Mouse (Mus musculus): ENCODE data around the gene Tmod4. TPM values are rescaled to one million over a fixed set of nuclear protein-coding genes. Genes with fewer than 3 reads are reported as not detected.
"Not testable (repeated sequence)": the region's sequence is repeated elsewhere in the genome, so short reads cannot be mapped to it uniquely, and the experiment has no call there.

Tmod4 gene
- polyA plus RNA-seq, 1 experiment, result not detected

- peak overlapping the region; percentile 69 for H3K9ac ChIP-seq (ENCODE audit: low read depth, poor library complexity, severe bottlenecking)
- no peaks in the 10 kb centered on the region for H3K9me3 ChIP-seq (replicated peaks; ENCODE audit: control insufficient read depth, insufficient read depth, low read length, poor library complexity, severe bottlenecking)
- H3K27me3 ChIP-seq (ENCODE audit: control insufficient read depth, insufficient read depth, low read length, poor library complexity, severe bottlenecking), result no peaks in the 10 kb centered on the region
- peaks cover 3% of the 10 kb centered on the region; the same call in 1 of the 2 replicates for H3K36me3 ChIP-seq (ENCODE audit: control insufficient read depth, insufficient read depth, low read length, poor library complexity, severe bottlenecking)
- H3K4me3 ChIP-seq (ENCODE audit: low read depth, low read length), result peak overlapping the region; percentile 93
- peaks cover 2% of the 10 kb centered on the region for H3K4me1 ChIP-seq (ENCODE audit: control insufficient read depth, insufficient read depth, low read length)
- peak overlapping the region; percentile 44; the same call in 1 of the 2 replicates for H3K27ac ChIP-seq (ENCODE audit: insufficient read depth, low read length)
- TF ChIP-seq EP300 (IDR thresholded peaks at IDR 0.05; ENCODE audit: insufficient read depth, low read depth, low read length) (no peak), CTCF (IDR thresholded peaks at IDR 0.05; ENCODE audit: low read depth, low read length) (no peak), POLR2A (IDR thresholded peaks at IDR 0.05; ENCODE audit: insufficient read depth, low read length) (no peak)
Observed at GRCm38 (mm10) chr3:95133176-95133575, 8.9 kb downstream of the Tmod4 start.

- H3K36me3 ChIP-seq (ENCODE audit: control insufficient read depth, insufficient read depth, low read length, poor library complexity, severe bottlenecking), result peaks cover 3% of the 10 kb centered on the region; the same call in 1 of the 2 replicates
- peak within 1 kb of the TSS; percentile 44 for H3K27ac ChIP-seq (ENCODE audit: insufficient read depth, low read length)
- peak within 1 kb of the TSS; percentile 69 for H3K9ac ChIP-seq (ENCODE audit: low read depth, poor library complexity, severe bottlenecking)
- no peaks in the 10 kb centered on the region for H3K9me3 ChIP-seq (replicated peaks; ENCODE audit: control insufficient read depth, insufficient read depth, low read length, poor library complexity, severe bottlenecking)
- H3K4me1 ChIP-seq (ENCODE audit: control insufficient read depth, insufficient read depth, low read length), result peaks cover 2% of the 10 kb centered on the region
- peak within 1 kb of the TSS; percentile 93 for H3K4me3 ChIP-seq (ENCODE audit: low read depth, low read length)
- TF ChIP-seq CTCF (IDR thresholded peaks at IDR 0.05; ENCODE audit: low read depth, low read length) (peak; percentile 2), POLR2A (IDR thresholded peaks at IDR 0.05; ENCODE audit: insufficient read depth, low read length) (no peak), EP300 (IDR thresholded peaks at IDR 0.05; ENCODE audit: insufficient read depth, low read depth, low read length) (no peak)
- H3K27me3 ChIP-seq (ENCODE audit: control insufficient read depth, insufficient read depth, low read length, poor library complexity, severe bottlenecking), result no peaks in the 10 kb centered on the region
Observed at GRCm38 (mm10) chr3:95133680-95134101, 9.4 kb downstream of the Tmod4 start, which contains the start of the genes Scnm1 and Lysmd1. Scnm1 (minus strand) TSS chr3:95134011. Lysmd1 (plus strand) TSS chr3:95134088.

GRCm38 (mm10) chr3:95134133-95134532, 9.9 kb downstream of the Tmod4 start:
- not testable (repeated sequence) for H3K27me3 ChIP-seq (ENCODE audit: control insufficient read depth, insufficient read depth, low read length, poor library complexity, severe bottlenecking); H3K36me3 ChIP-seq (ENCODE audit: control insufficient read depth, insufficient read depth, low read length, poor library complexity, severe bottlenecking); H3K4me1 ChIP-seq (ENCODE audit: control insufficient read depth, insufficient read depth, low read length); H3K4me3 ChIP-seq (ENCODE audit: low read depth, low read length); H3K9ac ChIP-seq (ENCODE audit: low read depth, poor library complexity, severe bottlenecking); H3K27ac ChIP-seq (ENCODE audit: insufficient read depth, low read length); H3K9me3 ChIP-seq (replicated peaks; ENCODE audit: control insufficient read depth, insufficient read depth, low read length, poor library complexity, severe bottlenecking)

GRCm38 (mm10) chr3:95135023-95135422, 10.7 kb downstream of the Tmod4 start:
- no peak overlapping the region for H3K9ac ChIP-seq (ENCODE audit: low read depth, poor library complexity, severe bottlenecking)
- TF ChIP-seq POLR2A (IDR thresholded peaks at IDR 0.05; ENCODE audit: insufficient read depth, low read length) (no peak), EP300 (IDR thresholded peaks at IDR 0.05; ENCODE audit: insufficient read depth, low read depth, low read length) (no peak), CTCF (IDR thresholded peaks at IDR 0.05; ENCODE audit: low read depth, low read length) (no peak)

GRCm38 (mm10) chr3:95135433-95136052, 11.3 kb downstream of the Tmod4 start:
- Histone ChIP-seq H3K27ac (ENCODE audit: insufficient read depth, low read length) (no peak overlapping the region), H3K36me3 (ENCODE audit: control insufficient read depth, insufficient read depth, low read length, poor library complexity, severe bottlenecking) (no peaks in the 10 kb centered on the region; the same call in 1 of the 2 replicates), H3K9me3 (replicated peaks; ENCODE audit: control insufficient read depth, insufficient read depth, low read length, poor library complexity, severe bottlenecking) (no peaks in the 10 kb centered on the region), H3K4me3 (ENCODE audit: low read depth, low read length) (no peak overlapping the region), H3K9ac (ENCODE audit: low read depth, poor library complexity, severe bottlenecking) (no peak overlapping the region), H3K27me3 (ENCODE audit: control insufficient read depth, insufficient read depth, low read length, poor library complexity, severe bottlenecking) (no peaks in the 10 kb centered on the region), H3K4me1 (ENCODE audit: control insufficient read depth, insufficient read depth, low read length) (peaks cover 2% of the 10 kb centered on the region)
- TF ChIP-seq CTCF (IDR thresholded peaks at IDR 0.05; ENCODE audit: low read depth, low read length), result no peak

More at GRCm38 (mm10) chr3:95135023-95135422, 10.7 kb downstream of the Tmod4 start:
- H3K9me3 ChIP-seq (replicated peaks; ENCODE audit: control insufficient read depth, insufficient read depth, low read length, poor library complexity, severe bottlenecking), result no peaks in the 10 kb centered on the region
- no peaks in the 10 kb centered on the region; the same call in 1 of the 2 replicates for H3K36me3 ChIP-seq (ENCODE audit: control insufficient read depth, insufficient read depth, low read length, poor library complexity, severe bottlenecking)
- no peaks in the 10 kb centered on the region for H3K27me3 ChIP-seq (ENCODE audit: control insufficient read depth, insufficient read depth, low read length, poor library complexity, severe bottlenecking)
- no peak overlapping the region for H3K27ac ChIP-seq (ENCODE audit: insufficient read depth, low read length)
- 0 out of 2 replicates have a peak overlapping the region, but pooled peaks have one; percentile 14 for H3K4me3 ChIP-seq (ENCODE audit: low read depth, low read length)
- H3K4me1 ChIP-seq (ENCODE audit: control insufficient read depth, insufficient read depth, low read length), result peaks cover 2% of the 10 kb centered on the region

- no peak overlapping the region for H3K27ac ChIP-seq (ENCODE audit: insufficient read depth, low read length)
- no peak overlapping the region for H3K4me3 ChIP-seq (ENCODE audit: low read depth, low read length)
- H3K9me3 ChIP-seq (replicated peaks; ENCODE audit: control insufficient read depth, insufficient read depth, low read length, poor library complexity, severe bottlenecking), result no peaks in the 10 kb centered on the region
- TF ChIP-seq EP300 (IDR thresholded peaks at IDR 0.05; ENCODE audit: insufficient read depth, low read depth, low read length) (no peak), CTCF (IDR thresholded peaks at IDR 0.05; ENCODE audit: low read depth, low read length) (no peak), POLR2A (IDR thresholded peaks at IDR 0.05; ENCODE audit: insufficient read depth, low read length) (no peak)
- no peak overlapping the region for H3K9ac ChIP-seq (ENCODE audit: low read depth, poor library complexity, severe bottlenecking)
- no peaks in the 10 kb centered on the region; the same call in 1 of the 2 replicates for H3K36me3 ChIP-seq (ENCODE audit: control insufficient read depth, insufficient read depth, low read length, poor library complexity, severe bottlenecking)
- peaks cover 2% of the 10 kb centered on the region for H3K4me1 ChIP-seq (ENCODE audit: control insufficient read depth, insufficient read depth, low read length)
- H3K27me3 ChIP-seq (ENCODE audit: control insufficient read depth, insufficient read depth, low read length, poor library complexity, severe bottlenecking), result no peaks in the 10 kb centered on the region
Observed at GRCm38 (mm10) chr3:95136336-95136735, 12.1 kb downstream of the Tmod4 start.
